Mouse (Mus musculus) T-helper 2 cell (primary cell): Measurements from ENCODE around the gene Sema3d.

Experiments
- in situ Hi-C: fragments of 300-600 bp; cut with MboI, MseI; formaldehyde crosslinking; loops from one replicate; pipeline ENCODE4 v1.15.1; 2025; ENCODE audit warnings: high pct_unique_total_duplicates

Sema3d gene

DNA sequence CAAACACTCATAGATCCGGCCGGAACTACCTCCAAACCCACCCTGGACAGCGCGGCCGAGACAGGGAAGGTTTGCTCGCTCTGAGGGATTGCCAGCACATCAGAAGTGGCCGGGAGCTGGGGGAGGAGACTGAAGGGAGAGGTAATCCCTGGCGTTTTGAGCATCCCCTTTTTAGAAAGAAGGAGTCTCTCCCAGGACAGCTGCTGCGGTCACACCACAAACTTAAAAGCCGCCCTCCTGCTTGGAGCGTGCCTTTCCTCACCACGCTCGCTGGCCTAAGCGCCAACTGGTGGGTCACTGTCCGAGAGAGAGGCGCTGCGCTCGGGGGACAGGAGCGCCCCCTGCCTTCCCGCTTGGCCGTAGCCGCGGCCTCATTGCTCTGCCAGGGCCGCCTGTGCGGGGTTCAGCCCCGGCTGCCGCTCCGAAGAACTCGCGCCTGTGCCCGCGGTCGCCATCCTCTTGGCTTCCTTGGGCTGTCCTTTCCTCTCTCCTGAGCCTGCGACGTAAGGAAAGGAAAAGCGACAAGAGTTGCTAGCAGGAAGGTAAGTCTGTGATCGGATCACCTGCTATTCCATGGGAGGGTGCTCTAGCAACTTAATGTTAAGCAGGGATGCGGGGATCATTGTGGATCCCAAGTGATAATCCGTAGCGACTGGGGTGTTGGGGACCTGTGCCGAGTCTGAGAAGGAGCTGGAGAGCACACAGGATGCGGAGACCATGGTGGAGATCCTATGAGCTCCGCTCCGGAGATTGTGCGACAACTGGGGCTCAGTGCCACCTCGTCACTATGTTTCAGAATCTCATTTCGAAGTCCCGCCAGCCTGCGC lies at the start of gene Sema3d:
TSS of gene Sema3d (plus strand) at position 253 of the 827 bp plus-strand sequence.
- in situ Hi-C loops, result no loop called here

GRCm38 (mm10) chr5:12377261-12377660 lies 5.9 kb upstream of the Sema3d start:
- in situ Hi-C loops, result loop anchor here (10.0 kb wide), 1 partner anchor 82 kb away; no protein-coding TSS in a partner anchor

DNA sequence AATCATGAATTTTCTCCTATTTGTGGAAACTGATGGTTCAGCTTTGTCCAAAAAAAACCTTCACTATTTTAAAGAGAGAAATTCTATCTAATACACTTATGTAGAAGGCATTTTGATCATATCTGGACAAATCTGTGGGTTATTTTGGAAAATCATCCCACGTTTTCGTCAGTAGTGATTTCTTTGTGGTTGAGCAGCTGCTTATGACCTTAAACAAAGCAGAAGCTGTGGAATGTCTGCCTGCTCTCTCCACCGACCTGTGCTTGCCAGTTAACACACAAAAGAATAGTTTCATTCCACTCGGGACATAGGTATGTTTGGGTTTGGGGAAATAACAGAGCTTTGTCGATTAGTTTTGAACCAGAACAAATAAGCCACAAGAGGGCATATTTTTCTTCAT lies 4.3 kb upstream of the Sema3d start:
- in situ Hi-C loops, result loop anchor here (10.0 kb wide), 1 partner anchor 84 kb away; no protein-coding TSS in a partner anchor

DNA sequence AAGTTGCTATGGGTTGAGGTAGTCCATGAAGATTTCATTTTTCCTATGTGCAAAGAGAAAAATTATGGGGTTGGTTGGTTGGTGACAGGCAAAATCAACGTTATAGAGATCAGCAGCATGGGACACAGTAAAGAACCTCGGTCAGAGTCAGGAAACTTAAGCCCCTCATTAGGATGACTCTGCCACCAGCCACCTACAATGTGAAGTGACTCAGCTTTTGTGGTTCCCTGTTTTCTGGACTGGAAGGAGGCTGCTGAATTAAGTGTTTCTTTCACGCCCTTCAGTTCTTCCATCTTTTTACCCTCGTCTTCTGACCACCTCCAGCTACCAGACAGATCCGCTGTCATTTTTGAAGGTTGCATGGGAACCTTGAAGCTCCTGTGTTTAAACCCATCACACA lies 1.2 kb upstream of the Sema3d start:
- in situ Hi-C loops, result no loop called here

- in situ Hi-C loops, result no loop called here
Measured at GRCm38 (mm10) chr5:12383960-12384285, 738 bp downstream of the Sema3d start.

GRCm38 (mm10) chr5:12392667-12393066 lies 9.5 kb downstream of the Sema3d start:
- in situ Hi-C loops, result no loop called here

- in situ Hi-C loops, result no loop called here
Measured at GRCm38 (mm10) chr5:12399271-12399670, 16.1 kb downstream of the Sema3d start.

GRCm38 (mm10) chr5:12404229-12404628 lies 21.0 kb downstream of the Sema3d start:
- in situ Hi-C loops, result no loop called here

GRCm38 (mm10) chr5:12412595-12412994 lies 29.4 kb downstream of the Sema3d start:
- in situ Hi-C loops, result no loop called here

- in situ Hi-C loops, result no loop called here
Measured at GRCm38 (mm10) chr5:12423264-12423663, 40.1 kb downstream of the Sema3d start.

GRCm38 (mm10) chr5:12441737-12442136 lies 58.6 kb downstream of the Sema3d start:
- in situ Hi-C loops, result no loop called here

DNA sequence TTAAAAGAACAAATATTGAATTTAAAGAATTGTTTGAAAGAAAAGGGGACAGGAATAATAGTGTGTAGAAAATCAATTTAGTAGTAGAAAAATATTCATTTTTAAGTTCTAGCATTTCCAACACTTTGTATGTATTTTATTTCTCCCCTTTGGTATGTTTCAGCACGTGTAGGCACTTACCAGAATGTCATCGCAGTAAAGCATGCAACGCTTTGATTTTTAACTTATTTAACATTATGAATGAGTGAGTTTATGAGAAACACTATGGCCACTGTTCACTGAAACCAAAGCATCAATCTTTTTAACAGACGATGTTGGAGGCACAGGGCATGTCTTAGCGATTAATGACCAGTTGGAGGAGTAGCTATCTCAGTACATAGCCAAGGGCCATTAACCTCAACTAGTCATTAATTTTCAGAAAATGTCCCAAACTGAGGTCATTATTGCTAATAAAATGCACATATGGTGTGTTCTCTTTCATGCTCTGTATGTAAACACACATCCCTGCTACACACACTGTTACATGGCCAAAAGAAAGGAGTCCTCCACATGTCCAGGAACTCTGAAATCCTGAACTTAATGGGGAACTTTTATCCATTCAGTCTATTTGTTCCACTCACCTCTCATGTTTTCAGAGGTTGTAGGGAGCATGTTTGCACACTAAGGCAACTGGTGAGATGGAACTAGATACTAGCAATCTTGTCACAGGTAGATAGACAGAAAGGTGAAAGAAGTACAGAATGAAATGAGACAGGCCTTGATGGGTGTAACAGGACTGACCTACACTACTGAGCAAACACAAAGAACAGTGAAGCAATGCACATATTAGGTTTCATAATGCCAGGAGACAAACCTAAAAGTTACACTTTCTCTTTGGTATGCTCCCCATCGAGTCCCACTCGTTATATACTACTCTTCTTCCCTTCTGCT lies 59.3 kb downstream of the Sema3d start:
- in situ Hi-C loops, result no loop called here

- in situ Hi-C loops, result loop anchor here (5.0 kb wide), 1 partner anchor 89 kb away; no protein-coding TSS in a partner anchor
Measured at GRCm38 (mm10) chr5:12451089-12451488, 67.9 kb downstream of the Sema3d start.

GRCm38 (mm10) chr5:12454946-12455345 lies 71.8 kb downstream of the Sema3d start:
- in situ Hi-C loops, result loop anchor here (5.0 kb wide), 1 partner anchor 93 kb away; no protein-coding TSS in a partner anchor

- in situ Hi-C loops, result no loop called here
Measured at GRCm38 (mm10) chr5:12457509-12457908, 74.3 kb downstream of the Sema3d start.

DNA sequence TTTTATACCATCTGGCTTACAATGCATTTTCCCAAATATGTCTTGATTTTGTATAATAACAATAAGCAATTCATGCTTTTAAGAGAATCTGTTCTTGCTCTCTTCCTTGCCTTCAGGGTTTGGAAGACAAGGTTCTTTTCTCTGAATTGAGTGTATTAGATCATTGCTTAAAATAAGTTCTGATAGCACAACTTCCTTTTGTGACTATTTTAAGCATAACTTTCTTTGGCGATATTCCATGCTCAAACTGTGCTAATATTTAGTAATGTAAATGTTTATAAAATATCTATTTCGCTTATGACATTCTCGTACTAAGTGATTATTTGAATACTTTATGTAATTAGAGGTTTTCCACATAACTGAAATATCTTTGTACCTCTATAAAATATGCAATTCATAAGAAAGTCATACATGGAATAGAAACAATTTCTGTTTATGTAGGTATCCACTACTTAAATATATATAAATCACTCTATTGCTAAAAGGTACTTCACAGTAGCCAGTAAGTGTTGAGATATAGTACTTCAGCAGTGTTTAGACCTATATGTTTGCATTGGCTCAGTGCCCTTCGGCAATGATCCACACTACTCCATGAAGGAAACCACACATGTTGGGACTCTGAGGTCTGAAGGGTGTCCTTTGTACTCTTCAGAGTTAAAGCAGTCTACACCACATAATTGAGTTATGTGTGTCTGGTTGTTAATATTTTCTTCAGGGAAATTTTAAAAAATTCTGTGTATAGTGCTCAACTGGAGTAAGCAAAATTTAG lies 84.6 kb downstream of the Sema3d start:
- in situ Hi-C loops, result no loop called here

- in situ Hi-C loops, result no loop called here
Measured at GRCm38 (mm10) chr5:12474904-12475638, 91.9 kb downstream of the Sema3d start.

DNA sequence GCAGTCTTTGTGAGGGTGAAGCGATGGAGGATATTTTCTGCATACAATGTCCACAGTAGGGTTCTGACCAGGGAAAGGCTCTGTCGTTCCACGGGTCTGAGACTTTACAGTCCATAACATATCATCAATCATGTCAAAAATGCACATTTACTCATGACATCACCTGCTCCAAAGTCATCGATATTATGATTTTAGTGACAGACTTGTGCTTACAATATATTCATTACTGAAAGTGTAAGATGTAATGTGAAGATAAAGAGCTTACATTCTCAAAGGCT lies 92.4 kb downstream of the Sema3d start:
- in situ Hi-C loops, result no loop called here

DNA sequence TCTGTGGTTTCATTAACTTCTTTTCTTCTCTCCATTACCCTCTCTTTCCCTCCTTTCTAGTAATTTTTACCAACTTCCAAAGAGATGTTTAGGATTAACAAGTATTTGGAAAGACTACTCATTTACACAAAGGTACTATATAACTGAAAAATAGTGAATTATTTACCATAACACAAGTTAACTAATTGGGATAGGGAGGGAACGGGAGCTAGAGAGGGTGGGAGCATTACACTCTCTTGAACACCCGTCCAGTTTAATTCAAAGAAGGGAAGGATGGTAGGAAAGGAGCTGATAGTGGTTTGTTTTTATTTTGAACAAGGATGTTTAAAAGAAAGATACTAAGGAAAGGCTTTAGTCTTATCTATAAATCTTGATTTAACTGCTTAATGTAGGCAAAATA lies 104.7 kb downstream of the Sema3d start:
- in situ Hi-C loops, result no loop called here

DNA sequence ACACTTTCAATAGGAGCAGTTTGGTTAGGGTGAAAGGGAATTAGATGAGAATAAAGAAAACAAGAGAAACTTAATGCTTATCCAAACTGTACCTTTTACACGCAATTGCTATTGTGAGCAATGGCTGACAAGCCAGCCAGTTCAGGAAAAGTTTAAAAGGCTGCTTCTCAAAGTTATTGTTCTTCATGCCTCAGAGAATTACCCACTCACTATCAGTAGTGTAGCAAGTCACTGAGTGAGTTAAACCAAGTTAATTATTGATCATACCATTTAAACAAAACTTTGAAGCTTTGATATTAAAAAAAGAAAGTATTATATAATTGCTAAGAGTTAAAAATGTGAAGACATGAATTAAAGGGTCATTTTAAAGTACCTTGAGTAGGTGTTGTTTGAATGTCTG lies 108.5 kb downstream of the Sema3d start:
- in situ Hi-C loops, result no loop called here

DNA sequence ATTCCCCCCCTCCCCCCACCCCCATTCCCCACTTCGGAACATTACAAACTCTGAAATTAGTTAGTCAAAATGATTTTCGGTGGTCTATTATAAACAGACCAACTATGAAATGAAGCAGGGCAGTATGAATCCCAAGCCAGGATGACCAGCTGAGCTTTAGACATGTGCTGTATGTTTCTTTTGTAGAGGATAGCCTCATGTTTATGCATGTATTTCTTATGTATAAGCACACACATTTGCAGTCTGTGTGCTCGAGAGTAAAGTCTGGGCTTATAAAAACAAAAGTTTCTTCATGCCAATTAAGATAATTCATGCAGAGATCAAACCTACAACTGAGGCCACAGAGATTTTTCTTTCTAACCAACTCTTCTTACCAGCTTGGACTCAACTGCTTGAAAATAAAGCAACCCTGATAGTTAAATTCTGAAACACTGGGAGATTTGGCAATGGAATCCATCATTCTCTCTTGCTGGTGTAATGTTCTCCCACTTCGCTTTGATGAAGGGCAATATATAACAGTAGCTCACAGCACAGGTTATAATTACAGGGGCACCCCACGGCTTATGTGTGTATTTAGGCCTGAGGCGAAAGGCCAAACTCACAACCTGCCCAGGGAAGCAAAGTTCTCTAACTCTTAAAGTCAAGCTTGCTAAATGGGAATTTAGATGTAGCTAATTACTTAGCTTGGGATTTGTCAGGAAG lies 115.2 kb downstream of the Sema3d start:
- in situ Hi-C loops, result no loop called here
